In genomic region chr6:134182301-134182948, GRCm38 (mm10) we compare ENCODE assay signal across 10 mouse cellular contexts.
DNase-seq lines count a peak whose midpoint lies in the region; ATAC-seq lines count a peak whose summit lies in the region.
"Had no signal": no experiment of that assay in that cellular context is flagged by ENCODE, and none has a peak within 500 bp of the region (broad histone marks: within the 10 kb centered on the region; RNA-seq: fewer than 3 reads in every experiment).

No protein-coding gene starts in this region.

- 43% methylated on average over 17 of the region's 17 CpGs for WGBS in lung, embryonic 15.5 days
- WGBS in intestine, embryonic 16.5 days, result 54% methylated on average over 17 of the region's 17 CpGs
- WGBS in stomach, embryonic 15.5 days, result 51% methylated on average over 17 of the region's 17 CpGs

- no peak for DNase-seq in lung, postnatal 14 days
- peak; percentile 60 for DNase-seq in gastrocnemius, postnatal 25 days
- DNase-seq in ovary, adult 18-20 months (ENCODE audit: low spot score), result no peak
- no peak for DNase-seq in spleen, adult 12 weeks (ENCODE audit: low spot score)
- DNase-seq: cerebellum, adult 2 months had no signal

- H3K27ac ChIP-seq in lung, embryonic 15.5 days, result peak overlapping the region; percentile 61
- peak overlapping the region; percentile 63 for H3K27ac ChIP-seq in intestine, embryonic 16.5 days (ENCODE audit: low read length)
- H3K27ac ChIP-seq in stomach, embryonic 15.5 days, result peak overlapping the region; percentile 36
- H3K27ac ChIP-seq: neural tube, embryonic 12.5 days had no signal

- H3K4me1 ChIP-seq in lung, embryonic 15.5 days, result peaks cover 48% of the 10 kb centered on the region
- peaks cover 16% of the 10 kb centered on the region for H3K4me1 ChIP-seq in intestine, embryonic 16.5 days (ENCODE audit: control insufficient read depth, insufficient read depth, low read length)
- peaks cover 20% of the 10 kb centered on the region for H3K4me1 ChIP-seq in stomach, embryonic 15.5 days

- H3K4me2 ChIP-seq in lung, embryonic 15.5 days, result no peak overlapping the region; the same call in 1 of the 2 replicates
- H3K4me2 ChIP-seq in intestine, embryonic 16.5 days (ENCODE audit: low read depth, low read length), result no peak overlapping the region
- no peak overlapping the region for H3K4me2 ChIP-seq in stomach, embryonic 15.5 days
- H3K4me2 ChIP-seq: neural tube, embryonic 12.5 days had no signal

- no peak overlapping the region for H3K9ac ChIP-seq in lung, embryonic 15.5 days
- H3K9ac ChIP-seq in intestine, embryonic 16.5 days (ENCODE audit: low read depth, low read length), result no peak overlapping the region; the same call in 1 of the 2 replicates
- no peak overlapping the region for H3K9ac ChIP-seq in stomach, embryonic 15.5 days
- H3K9ac ChIP-seq: neural tube, embryonic 12.5 days had no signal

- H3K36me3 ChIP-seq in lung, embryonic 15.5 days, result no peaks in the 10 kb centered on the region
- no peaks in the 10 kb centered on the region for H3K36me3 ChIP-seq in intestine, embryonic 16.5 days (ENCODE audit: control insufficient read depth, insufficient read depth, low read length)
- H3K36me3 ChIP-seq in stomach, embryonic 15.5 days, result no peaks in the 10 kb centered on the region
- H3K36me3 ChIP-seq: neural tube, embryonic 12.5 days had no signal

- peak; percentile 31; the same call in 1 of the 2 replicates for ATAC-seq in lung, embryonic 15.5 days (ENCODE audit: borderline replicate concordance, extremely low read depth, low FRiP score, low TSS enrichment)
- ATAC-seq in intestine, embryonic 16.5 days, result 0 out of 2 replicates have a peak, but pooled peaks have one; percentile 18
- peak; percentile 11; the same call in 1 of the 2 replicates for ATAC-seq in stomach, embryonic 15.5 days (ENCODE audit: insufficient read depth, low FRiP score, low read depth)
- ATAC-seq: Patski had no signal

- H3K4me3 ChIP-seq in lung, embryonic 15.5 days, result no peak overlapping the region
- no peak overlapping the region for H3K4me3 ChIP-seq in intestine, embryonic 16.5 days (ENCODE audit: low read length)
- H3K4me3 ChIP-seq in stomach, embryonic 15.5 days (replicated peaks), result no peak overlapping the region
- H3K4me3 ChIP-seq: neural tube, embryonic 12.5 days had no signal

- H3K9me3 ChIP-seq in lung, embryonic 15.5 days, result no peaks in the 10 kb centered on the region
- H3K9me3 ChIP-seq in intestine, embryonic 16.5 days (ENCODE audit: control insufficient read depth, low read length), result no peaks in the 10 kb centered on the region
- no peaks in the 10 kb centered on the region for H3K9me3 ChIP-seq in stomach, embryonic 15.5 days
- H3K9me3 ChIP-seq: neural tube, embryonic 12.5 days had no signal

- H3K27me3 ChIP-seq in lung, embryonic 15.5 days, result no peaks in the 10 kb centered on the region
- no peaks in the 10 kb centered on the region for H3K27me3 ChIP-seq in intestine, embryonic 16.5 days (replicated peaks; ENCODE audit: control insufficient read depth, insufficient read depth, low read length)
- H3K27me3 ChIP-seq in stomach, embryonic 15.5 days (replicated peaks), result no peaks in the 10 kb centered on the region
- H3K27me3 ChIP-seq: neural tube, embryonic 12.5 days; Patski had no signal
